Mouse (Mus musculus): ENCODE results near the gene Nlgn2.

The Nlgn2 gene

GRCm38 (mm10) chr11:69837604-69837951 is at the start of gene Nlgn2:
Gene Nlgn2 (minus strand): TSS chr11:69837784.
- DNase-seq (ENCODE audit: low spot score) = no peak

- DNase-seq (ENCODE audit: low spot score) = no peak
These were observed 49.5 kb upstream of the Nlgn2 start for GRCm38 (mm10) chr11:69886907-69887635.

- DNase-seq (ENCODE audit: low spot score) = no peak
These were observed 47.1 kb upstream of the Nlgn2 start for GRCm38 (mm10) chr11:69884663-69885062.

- no peak for DNase-seq (ENCODE audit: low spot score)
These were observed 46.7 kb upstream of the Nlgn2 start for GRCm38 (mm10) chr11:69884240-69884639.

GRCm38 (mm10) chr11:69883527-69884151 is 46.1 kb upstream of the Nlgn2 start:
- DNase-seq (ENCODE audit: low spot score) = no peak

- DNase-seq (ENCODE audit: low spot score) = peak; percentile 70
These were observed 45.5 kb upstream of the Nlgn2 start for GRCm38 (mm10) chr11:69883066-69883465.

- no peak for DNase-seq (ENCODE audit: low spot score)
These were observed 44.4 kb upstream of the Nlgn2 start for GRCm38 (mm10) chr11:69881787-69882670.

- peak; percentile 90 for DNase-seq (ENCODE audit: low spot score)
These were observed 43.4 kb upstream of the Nlgn2 start, which contains the start of gene Kctd11 for GRCm38 (mm10) chr11:69880853-69881603. Gene Kctd11 (minus strand): TSS chr11:69881406.

- peak; percentile 83 for DNase-seq (ENCODE audit: low spot score)
These were observed 42.9 kb upstream of the Nlgn2 start for GRCm38 (mm10) chr11:69880506-69880852.

- DNase-seq (ENCODE audit: low spot score) = no peak
These were observed 42.1 kb upstream of the Nlgn2 start for GRCm38 (mm10) chr11:69879711-69880110.

GRCm38 (mm10) chr11:69878952-69879351 is 41.4 kb upstream of the Nlgn2 start:
- no peak for DNase-seq (ENCODE audit: low spot score)

- no peak for DNase-seq (ENCODE audit: low spot score)
These were observed 40.8 kb upstream of the Nlgn2 start for GRCm38 (mm10) chr11:69878399-69878798.

GRCm38 (mm10) chr11:69877878-69878277 is 40.3 kb upstream of the Nlgn2 start, which contains the start of gene Tmem95:
Gene Tmem95 (minus strand): TSS chr11:69878018.
- no peak for DNase-seq (ENCODE audit: low spot score)

- DNase-seq (ENCODE audit: low spot score) = peak; percentile 93
These were observed 39.3 kb upstream of the Nlgn2 start for GRCm38 (mm10) chr11:69876867-69877266.

- no peak for DNase-seq (ENCODE audit: low spot score)
These were observed 38.6 kb upstream of the Nlgn2 start for GRCm38 (mm10) chr11:69876186-69876585.

GRCm38 (mm10) chr11:69872451-69872850 is 34.9 kb upstream of the Nlgn2 start:
- DNase-seq (ENCODE audit: low spot score) = no peak

GRCm38 (mm10) chr11:69871822-69872221 is 34.2 kb upstream of the Nlgn2 start:
- no peak for DNase-seq (ENCODE audit: low spot score)

GRCm38 (mm10) chr11:69870289-69871069 is 32.9 kb upstream of the Nlgn2 start:
- no peak for DNase-seq (ENCODE audit: low spot score)

GRCm38 (mm10) chr11:69867335-69867734 is 29.8 kb upstream of the Nlgn2 start:
- no peak for DNase-seq (ENCODE audit: low spot score)

GRCm38 (mm10) chr11:69865561-69865960 is 28.0 kb upstream of the Nlgn2 start:
- no peak for DNase-seq (ENCODE audit: low spot score)
